Mouse (Mus musculus) erythroblast, embryonic 14.5 days (primary cell): ENCODE measurements around the gene Olfr347.

Source experiments
- GATA1 ChIP-seq: IDR thresholded peaks from 2 replicates; pipeline ENCODE4 v1.6.1; 2012; ENCODE audit warnings: low read length, inconsistent platforms, mixed read lengths
- TAL1 ChIP-seq: IDR thresholded peaks from 3 replicates; pipeline ENCODE4 v1.6.1; 2012; ENCODE audit warnings: low read length, inconsistent platforms, mixed read lengths

GRCm38 (mm10) chr2:36731602-36732001 lies at the start of gene Olfr347:
- no peak for TF ChIP-seq GATA1
- TF ChIP-seq TAL1, result no peak
